In the genomic region with DNA sequence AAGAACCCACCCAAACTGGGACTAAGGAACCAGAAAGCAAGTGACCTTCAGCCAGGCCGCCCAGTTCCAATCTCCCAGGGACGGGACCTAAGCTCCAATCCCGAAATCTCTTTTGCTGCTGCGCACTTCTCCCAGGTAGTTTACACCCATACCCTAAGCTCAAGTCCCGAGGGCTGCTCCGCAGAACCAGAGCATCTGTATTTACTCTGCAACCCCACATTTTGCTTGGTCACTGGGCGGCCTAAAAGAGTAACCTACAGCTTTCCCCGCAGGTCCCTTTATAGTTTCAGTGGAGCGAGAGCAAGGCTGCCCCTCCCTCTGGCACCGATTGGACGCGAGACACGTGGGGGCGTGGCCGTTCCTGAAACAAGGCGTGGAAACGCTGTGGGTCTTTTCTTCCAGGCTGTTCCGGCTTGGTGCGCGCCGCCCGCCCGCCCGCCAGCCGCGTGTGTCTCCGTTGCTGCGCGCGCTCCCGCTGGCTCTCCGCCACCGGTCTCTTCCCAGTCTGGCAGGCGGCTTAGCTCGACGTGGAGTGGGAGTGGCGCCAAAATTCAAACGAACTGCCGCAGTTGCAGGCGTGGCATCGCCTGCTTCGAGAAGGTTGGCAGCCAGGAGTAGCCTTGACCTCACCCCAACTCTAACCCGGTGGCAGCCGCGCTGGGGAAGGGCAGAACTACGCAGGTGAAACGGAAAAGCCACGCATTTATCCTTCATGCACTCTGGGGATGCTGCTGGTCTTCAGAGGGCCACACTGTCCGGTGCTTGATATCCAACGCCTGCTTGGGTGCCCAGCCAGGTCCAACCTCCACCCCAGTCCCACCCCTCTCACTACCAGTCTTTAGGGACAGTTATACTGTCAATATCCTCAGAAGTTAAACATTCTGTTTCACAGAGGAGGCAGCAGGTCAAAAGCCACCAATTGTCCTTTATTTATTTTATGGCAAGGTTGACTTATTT, we compare ENCODE assay signal across 8 mouse cellular contexts. TPM values are rescaled to one million over a fixed set of nuclear protein-coding genes. Genes with fewer than 3 reads are reported as not detected.
DNase-seq lines count a peak whose midpoint lies in the region; ATAC-seq lines count a peak whose summit lies in the region.
"Not testable (repeated sequence)": the region's sequence is repeated elsewhere in the genome, so short reads cannot be mapped to it uniquely, and the experiment has no call there.

No protein-coding gene starts in this region.

- DNase-seq in CD4-positive helper T cell, adult 2 months (ENCODE audit: low read depth, low spot score), result peak; percentile 89
- DNase-seq in brain, embryonic 18.5 days (ENCODE audit: low read depth, low spot score), result peak; percentile 78
- DNase-seq in fibroblast of lung, adult 2 months (ENCODE audit: low read depth), result peak; percentile 54
- peak; percentile 100 for DNase-seq in kidney, postnatal 14 days
- DNase-seq in liver, embryonic 13.5 days, result peak; percentile 92
- DNase-seq in neural tube, embryonic 10.5 days (ENCODE audit: extremely low spot score, low spot score), result peak; percentile 88

- peak overlapping the region; percentile 65 for H3K9ac ChIP-seq in heart, embryonic 14.5 days (ENCODE audit: low read length)
- peak overlapping the region; percentile 51; the same call in 1 of the 2 replicates for H3K9ac ChIP-seq in liver, embryonic 13.5 days
- peak overlapping the region; percentile 60; the same call in 1 of the 2 replicates for H3K9ac ChIP-seq in stomach, embryonic 16.5 days (ENCODE audit: low read length)

- not testable (repeated sequence) for H3K36me3 ChIP-seq in heart, embryonic 14.5 days (ENCODE audit: control insufficient read depth, insufficient read depth, low read length); liver, embryonic 13.5 days; stomach, embryonic 16.5 days (ENCODE audit: control insufficient read depth, insufficient read depth, low read length)

- not testable (repeated sequence) for H3K4me1 ChIP-seq in heart, embryonic 14.5 days (ENCODE audit: control insufficient read depth in 2 of 2, insufficient read depth in 2 of 2, low read length in 2 of 2); liver, embryonic 13.5 days (replicated peaks); stomach, embryonic 16.5 days (ENCODE audit: control insufficient read depth, insufficient read depth, low read length)

- WGBS in heart, embryonic 14.5 days, result under 1% methylated on average over 45 of the region's 50 CpGs
- 2% methylated on average over 47 of the region's 50 CpGs for WGBS in liver, embryonic 13.5 days (ENCODE audit: insufficient replicate concordance)
- under 1% methylated on average over 48 of the region's 50 CpGs for WGBS in stomach, embryonic 16.5 days

- peak; percentile 99 for ATAC-seq in heart, embryonic 14.5 days (ENCODE audit: insufficient number of reproducible peaks, insufficient read depth, low FRiP score, low read depth)
- ATAC-seq in liver, embryonic 13.5 days (ENCODE audit: low read depth), result peak; percentile 97
- ATAC-seq in stomach, embryonic 16.5 days (ENCODE audit: insufficient read depth, low FRiP score), result peak; percentile 99

- peak overlapping the region; percentile 34 to 48 for H3K4me3 ChIP-seq in heart, embryonic 14.5 days (ENCODE audit: control insufficient read depth in 1 of 2, insufficient read depth in 1 of 2, low read depth in 1 of 2, low read length in 2 of 2)
- peak overlapping the region; percentile 51 for H3K4me3 ChIP-seq in liver, embryonic 13.5 days (replicated peaks)
- H3K4me3 ChIP-seq in stomach, embryonic 16.5 days (replicated peaks; ENCODE audit: low read length), result peak overlapping the region; percentile 44

- H3K27me3 ChIP-seq in heart, embryonic 14.5 days (ENCODE audit: control insufficient read depth, insufficient read depth, low read length); liver, embryonic 13.5 days; stomach, embryonic 16.5 days (ENCODE audit: control insufficient read depth, insufficient read depth, low read length): not testable (repeated sequence)

- H3K27ac ChIP-seq in heart, embryonic 14.5 days (replicated peaks in 1 of 2; ENCODE audit: control insufficient read depth in 1 of 2, insufficient read depth in 1 of 2, low read depth in 2 of 2, low read length in 2 of 2), result peak overlapping the region; percentile 41 to 55; a peak in 2 of 4 replicates
- not testable (repeated sequence) for H3K27ac ChIP-seq in liver, embryonic 13.5 days; stomach, embryonic 16.5 days (ENCODE audit: low read length)

- peak overlapping the region; percentile 57 for H3K4me2 ChIP-seq in heart, embryonic 14.5 days (ENCODE audit: low read length)
- H3K4me2 ChIP-seq in liver, embryonic 13.5 days, result peak overlapping the region; percentile 71
- H3K4me2 ChIP-seq in stomach, embryonic 16.5 days (ENCODE audit: low read depth, low read length), result peak overlapping the region; percentile 55

- H3K9me3 ChIP-seq in heart, embryonic 14.5 days (ENCODE audit: control insufficient read depth, low read length); liver, embryonic 13.5 days (replicated peaks); stomach, embryonic 16.5 days (replicated peaks; ENCODE audit: control insufficient read depth, low read length): not testable (repeated sequence)

RNA-seq across cellular contexts. Expression of a gene that starts 18.8 kb away (rescaled TPM):
- polyA plus RNA-seq in heart, embryonic 14.5 days (2014; fragmentation: Nextera tagmentation; extraction: Ambion mirVana), result 0.09 and 0.22 TPM in 2 replicates
- not detected in 2 replicates for polyA plus RNA-seq in liver, embryonic 13.5 days (2015; fragmentation: Nextera tagmentation; extraction: Ambion mirVana)
- polyA plus RNA-seq in stomach, embryonic 16.5 days (2015; fragmentation: Nextera tagmentation; extraction: Ambion mirVana), result not detected in 2 replicates

RNA-seq across cellular contexts. Expression of a gene that starts 51.7 kb away (rescaled TPM):
- 8.5 and 9.6 TPM in 2 replicates for polyA plus RNA-seq in heart, embryonic 14.5 days (2014; fragmentation: Nextera tagmentation; extraction: Ambion mirVana)
- polyA plus RNA-seq in liver, embryonic 13.5 days (2015; fragmentation: Nextera tagmentation; extraction: Ambion mirVana), result 5.1 and 5.2 TPM in 2 replicates
- polyA plus RNA-seq in stomach, embryonic 16.5 days (2015; fragmentation: Nextera tagmentation; extraction: Ambion mirVana), result 10.6 and 12.2 TPM in 2 replicates
